Mouse (Mus musculus): Measurements from ENCODE around the gene Cfb.

DNA sequence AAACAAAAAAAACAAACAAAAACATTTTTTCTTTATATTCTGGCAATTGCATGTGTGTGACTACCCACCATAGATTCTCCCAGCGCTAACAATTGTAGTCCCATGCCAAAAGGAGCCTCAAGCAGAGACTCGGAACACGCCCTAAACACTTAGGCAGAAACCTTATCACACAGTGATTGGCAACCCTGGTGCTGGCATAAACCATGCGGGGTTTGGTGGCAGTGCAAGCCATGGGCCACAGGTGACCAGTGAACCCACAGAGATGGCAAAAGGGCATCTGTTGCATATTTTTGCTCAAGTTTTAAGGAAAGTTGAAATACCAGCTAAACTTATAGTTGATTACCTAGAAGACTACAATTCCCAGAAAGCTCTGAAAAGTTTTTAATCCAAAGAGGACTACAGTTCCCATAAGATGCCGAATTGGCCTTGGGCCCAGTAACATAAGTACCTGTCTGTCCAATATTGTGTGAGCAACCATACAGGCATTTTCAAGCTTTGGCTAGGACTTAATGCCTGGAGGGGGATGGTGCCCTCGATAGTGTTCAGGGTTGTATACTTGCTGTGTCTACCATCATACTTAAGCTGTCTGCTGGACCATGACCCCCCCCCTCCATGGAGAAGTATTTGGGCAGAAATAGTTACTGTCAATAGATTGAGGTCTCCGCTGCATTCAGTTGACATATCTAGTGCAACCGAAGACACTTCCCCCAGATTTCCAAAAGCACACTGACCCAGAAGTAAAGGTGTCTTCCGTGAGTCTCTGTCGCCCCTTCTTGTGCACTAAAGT, 35.2 kb upstream of the Cfb start:
- TF ChIP-seq POLR2A (IDR thresholded peaks at IDR 0.05; ENCODE audit: control insufficient read depth in 1 of 2, insufficient read depth in 1 of 2, low read depth in 1 of 2, low read length in 2 of 2, poor library complexity in 1 of 2) (no peak; a peak in 2 of 4 replicates), ZKSCAN1 (IDR thresholded peaks at IDR 0.05; ENCODE audit: low read depth, low read length) (peak; percentile 51; the same call in 1 of the 2 replicates), HCFC1 (IDR thresholded peaks at IDR 0.05; ENCODE audit: low read depth, low read length) (peak; percentile 78), EP300 (IDR thresholded peaks at IDR 0.05; ENCODE audit: low read depth in 1 of 2, low read length in 2 of 2) (peak; percentile 31 to 49; a peak in 1 of 4 replicates), MAX (IDR thresholded peaks at IDR 0.05; ENCODE audit: low read length) (peak; percentile 69), MEF2A (IDR thresholded peaks at IDR 0.05; ENCODE audit: extremely low read depth, insufficient replicate concordance, low read depth, low read length, poor library complexity, severe bottlenecking) (no peak), MAFK (IDR thresholded peaks at IDR 0.05; ENCODE audit: borderline replicate concordance, low read depth, low read length) (0 out of 2 replicates have a peak, but pooled peaks have one; percentile 11), POLR2AphosphoS5 (IDR thresholded peaks at IDR 0.05; ENCODE audit: borderline replicate concordance, low read depth, low read length) (0 out of 2 replicates have a peak, but pooled peaks have one; percentile 57), MYC (IDR thresholded peaks at IDR 0.05; ENCODE audit: low read depth, low read length) (peak; percentile 40; the same call in 1 of the 2 replicates), CHD2 (IDR thresholded peaks at IDR 0.05; ENCODE audit: low read length) (peak; percentile 30; the same call in 1 of the 2 replicates)

Measured in MEL (cell line).